Mouse (Mus musculus): ENCODE measurements around the gene Lilra6. TPM values are rescaled to one million over a fixed set of nuclear protein-coding genes. Genes with fewer than 3 reads are reported as not detected.
"Not testable (repeated sequence)": the region's sequence is repeated elsewhere in the genome, so short reads cannot be mapped to it uniquely, and the experiment has no call there.

The Lilra6 gene
- polyA plus RNA-seq, 1 experiment from 2014 or later = not detected

DNA sequence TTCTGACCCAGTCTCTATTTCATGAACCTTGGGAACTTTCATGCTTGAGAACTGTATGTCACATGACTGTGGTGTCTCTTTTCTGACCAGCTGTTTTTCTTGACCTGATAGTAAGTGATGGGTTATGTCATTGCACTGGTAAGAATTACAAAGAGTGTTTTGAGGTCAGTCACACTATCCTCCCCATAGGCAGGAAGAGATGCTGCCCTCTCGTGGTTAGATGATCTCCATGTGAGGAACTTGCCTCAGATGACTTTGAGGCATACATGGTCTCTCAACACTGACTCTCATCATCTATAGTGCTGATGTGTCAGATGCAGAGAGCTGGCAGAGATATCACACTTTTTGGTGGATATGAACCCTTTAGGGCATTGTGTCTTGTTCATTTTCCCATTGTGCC, 11.6 kb downstream of the Lilra6 start:
- Histone ChIP-seq H3K36me3 (ENCODE audit: control insufficient read depth, insufficient read depth, low read length) (no peaks in the 10 kb centered on the region), H3K4me3 (ENCODE audit: low read depth, low read length) (no peak overlapping the region), H3K27ac (ENCODE audit: low read length) (no peak overlapping the region), H3K4me1 (ENCODE audit: control insufficient read depth, insufficient read depth, low read length) (no peaks in the 10 kb centered on the region), H3K9ac (replicated peaks; ENCODE audit: low read depth, low read length) (no peak overlapping the region), H3K9me3 (ENCODE audit: control insufficient read depth, low read depth, low read length) (no peaks in the 10 kb centered on the region), H3K27me3 (ENCODE audit: control insufficient read depth, insufficient read depth, low read length) (no peaks in the 10 kb centered on the region), H3K4me2 (replicated peaks; ENCODE audit: low read depth, low read length) (no peak overlapping the region)
- ATAC-seq (ENCODE audit: insufficient number of reproducible peaks, insufficient read depth, low FRiP score, low read depth) = no peak
- WGBS = 7% methylated on average over 1 of the region's 1 CpGs

DNA sequence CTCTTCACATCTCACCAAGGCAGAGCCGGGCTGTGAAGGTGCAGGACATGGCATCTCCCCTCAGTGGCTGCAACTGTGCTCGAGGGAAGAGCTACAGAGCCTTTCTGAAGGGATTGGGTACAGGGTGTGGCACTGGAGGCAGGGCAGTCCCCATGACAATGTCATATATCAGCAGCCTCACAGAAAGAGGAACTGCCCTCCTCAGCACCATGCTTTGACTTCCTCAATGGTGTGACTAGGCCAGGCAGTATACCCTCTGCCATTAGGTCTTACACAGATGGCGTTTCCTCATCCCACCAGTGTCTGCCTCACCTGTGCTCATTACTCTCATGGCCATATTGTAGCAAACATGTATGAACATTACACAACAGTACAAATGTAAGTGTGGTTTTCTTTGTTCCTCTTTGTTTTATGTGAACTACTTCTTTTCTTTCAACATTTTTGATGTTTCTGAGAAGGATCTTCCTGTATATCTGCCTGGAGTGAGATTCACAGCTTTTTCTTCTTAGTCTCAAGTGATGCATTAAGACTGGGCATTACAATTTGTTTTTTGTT, 17.2 kb downstream of the Lilra6 start, which contains the start of gene Gm14548:
TSS of gene Gm14548 (minus strand) at position 85 of the 555 bp plus-strand sequence.
- not testable (repeated sequence) for ATAC-seq (ENCODE audit: insufficient number of reproducible peaks, insufficient read depth, low FRiP score, low read depth); H3K4me3 ChIP-seq (ENCODE audit: low read depth, low read length); H3K4me1 ChIP-seq (ENCODE audit: control insufficient read depth, insufficient read depth, low read length); H3K36me3 ChIP-seq (ENCODE audit: control insufficient read depth, insufficient read depth, low read length); H3K9ac ChIP-seq (replicated peaks; ENCODE audit: low read depth, low read length); H3K4me2 ChIP-seq (replicated peaks; ENCODE audit: low read depth, low read length); H3K9me3 ChIP-seq (ENCODE audit: control insufficient read depth, low read depth, low read length); H3K27ac ChIP-seq (ENCODE audit: low read length); H3K27me3 ChIP-seq (ENCODE audit: control insufficient read depth, insufficient read depth, low read length)
- WGBS = 59% methylated on average over 3 of the region's 3 CpGs

DNA sequence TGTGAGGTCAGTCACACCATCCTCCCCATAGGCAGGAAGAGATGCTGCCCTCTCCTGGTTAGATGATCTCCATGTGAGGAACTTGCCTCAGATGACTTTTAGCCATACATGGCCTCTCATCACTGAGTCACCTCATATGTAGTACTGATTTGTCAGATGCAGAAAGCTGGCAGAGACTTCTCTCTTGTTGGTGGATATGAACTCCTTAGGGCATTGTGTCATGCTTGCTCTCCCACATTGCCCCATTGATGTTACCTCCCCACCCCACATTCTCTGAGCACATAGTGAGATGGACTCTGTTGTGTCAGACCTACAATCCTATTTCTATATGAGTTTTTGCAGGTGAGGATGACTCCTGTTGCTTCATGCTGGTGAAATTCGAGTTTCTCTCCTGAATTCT, 40.3 kb downstream of the Lilra6 start:
- WGBS = no CpG with 5 or more reads among the region's 1 CpGs
- not testable (repeated sequence) for H3K4me1 ChIP-seq (ENCODE audit: control insufficient read depth, insufficient read depth, low read length); H3K27ac ChIP-seq (ENCODE audit: low read length); H3K4me3 ChIP-seq (ENCODE audit: low read depth, low read length); H3K4me2 ChIP-seq (replicated peaks; ENCODE audit: low read depth, low read length); H3K36me3 ChIP-seq (ENCODE audit: control insufficient read depth, insufficient read depth, low read length); ATAC-seq (ENCODE audit: insufficient number of reproducible peaks, insufficient read depth, low FRiP score, low read depth); H3K9ac ChIP-seq (replicated peaks; ENCODE audit: low read depth, low read length); H3K27me3 ChIP-seq (ENCODE audit: control insufficient read depth, insufficient read depth, low read length); H3K9me3 ChIP-seq (ENCODE audit: control insufficient read depth, low read depth, low read length)

Other genes with a start within 250 kb of the Lilra6 start
- gene Leng1, start 249.7 kb downstream of the Lilra6 start, polyA plus RNA-seq (2014; fragmentation: Nextera tagmentation; extraction: Ambion mirVana) = 14.0 and 14.1 TPM in 2 replicates
- gene Tmc4, start 237.9 kb downstream of the Lilra6 start, polyA plus RNA-seq (2014; fragmentation: Nextera tagmentation; extraction: Ambion mirVana) = 61.8 and 67.3 TPM in 2 replicates
- gene Tsen34, start 222.6 kb downstream of the Lilra6 start, polyA plus RNA-seq (2014; fragmentation: Nextera tagmentation; extraction: Ambion mirVana) = 223 and 240 TPM in 2 replicates
- 36.8 and 40.4 TPM in 2 replicates for gene Mboat7, start 222.0 kb downstream of the Lilra6 start, polyA plus RNA-seq (2014; fragmentation: Nextera tagmentation; extraction: Ambion mirVana)
- gene Rps9, start 211.5 kb downstream of the Lilra6 start, polyA plus RNA-seq (2014; fragmentation: Nextera tagmentation; extraction: Ambion mirVana) = 1,552 and 1,583 TPM in 2 replicates
- gene Pirb, start 195.1 kb downstream of the Lilra6 start, polyA plus RNA-seq (2014; fragmentation: Nextera tagmentation; extraction: Ambion mirVana) = 0.80 and 1.2 TPM in 2 replicates
- gene Gm15448, start 89.8 kb downstream of the Lilra6 start, polyA plus RNA-seq (2014; fragmentation: Nextera tagmentation; extraction: Ambion mirVana) = not detected in 2 replicates
- 0.14 TPM in 1 of 2 replicates, not detected in the other for gene Pira2, start 70.5 kb downstream of the Lilra6 start, polyA plus RNA-seq (2014; fragmentation: Nextera tagmentation; extraction: Ambion mirVana)
- gene Gm14548, start 17.4 kb downstream of the Lilra6 start, polyA plus RNA-seq (2014; fragmentation: Nextera tagmentation; extraction: Ambion mirVana) = not detected in 2 replicates
- 1.1 and 2.4 TPM in 2 replicates for gene Lair1, start 147.7 kb upstream of the Lilra6 start, polyA plus RNA-seq (2014; fragmentation: Nextera tagmentation; extraction: Ambion mirVana)
- gene Ttyh1, start 203.9 kb upstream of the Lilra6 start, polyA plus RNA-seq (2014; fragmentation: Nextera tagmentation; extraction: Ambion mirVana) = 8.2 TPM in 2 replicates
- 58.7 and 62.3 TPM in 2 replicates for gene Leng8, start 221.5 kb upstream of the Lilra6 start, polyA plus RNA-seq (2014; fragmentation: Nextera tagmentation; extraction: Ambion mirVana)
- gene Leng9, start 234.9 kb upstream of the Lilra6 start, polyA plus RNA-seq (2014; fragmentation: Nextera tagmentation; extraction: Ambion mirVana) = 1.9 and 3.9 TPM in 2 replicates
- gene Cdc42ep5, start 249.4 kb upstream of the Lilra6 start, polyA plus RNA-seq (2014; fragmentation: Nextera tagmentation; extraction: Ambion mirVana) = 71.6 and 76.7 TPM in 2 replicates